Mouse (Mus musculus) lung, postnatal 0 days (tissue): ENCODE results near the gene Osbpl7.

Experiments used
- CTCF ChIP-seq: IDR thresholded peaks from 2 replicates; pipeline ENCODE4 v1.5.1; 2016; ENCODE audit warnings: antibody characterized with exemption, mild to moderate bottlenecking
- EP300 ChIP-seq: IDR thresholded peaks from 2 replicates; pipeline ENCODE4 v1.6.1; 2016; ENCODE audit warnings: antibody characterized with exemption, mild to moderate bottlenecking, control low read depth

DNA sequence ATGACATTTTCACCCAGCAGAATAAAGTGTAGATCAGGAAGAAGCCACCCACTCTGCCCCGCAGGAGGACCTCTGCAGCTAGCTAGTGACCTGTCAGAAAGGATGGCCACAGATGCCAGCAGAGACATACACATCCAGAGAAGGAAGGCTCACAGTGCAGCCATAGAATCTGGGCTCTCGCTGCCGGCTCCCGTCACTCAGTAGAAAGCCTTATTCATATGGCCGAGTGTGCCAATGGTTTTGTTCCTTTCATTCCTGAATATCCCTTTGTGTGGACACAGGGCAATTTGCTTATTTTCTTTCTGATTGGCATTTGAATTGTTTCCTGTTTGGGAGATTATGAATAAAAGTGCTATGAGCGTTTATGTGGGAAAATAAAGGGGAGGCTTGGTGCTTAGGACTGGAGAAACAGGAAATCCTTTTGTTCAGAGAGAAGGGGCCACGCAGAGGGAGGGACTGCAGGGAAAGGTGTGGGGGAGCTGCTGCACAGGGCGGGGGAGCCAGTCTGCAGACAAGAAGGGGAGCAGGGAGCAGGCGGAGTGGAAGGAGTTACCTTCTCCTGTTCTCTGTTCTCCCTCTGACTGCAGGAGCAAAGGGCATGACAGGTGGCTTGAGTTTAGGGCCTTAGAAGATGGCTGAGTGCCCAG is 13.0 kb downstream of the Osbpl7 start:
- no peak for TF ChIP-seq CTCF
- TF ChIP-seq EP300 = no peak
